Mouse (Mus musculus) heart, embryonic 15.5 days (tissue): ENCODE measurements around the gene Gm45785. TPM values are rescaled to one million over a fixed set of nuclear protein-coding genes. Genes with fewer than 3 reads are reported as not detected.

ENCODE experiments used
- ATAC-seq: fragments of 200-750 bp; cut with Nextera tagmentation; replicated peaks from 2 replicates; pipeline ENCODE4 v1.8.0; 2017; ENCODE audit warnings: low read depth, moderate TSS enrichment; ENCODE audit not compliant: insufficient number of reproducible peaks, insufficient read depth, low FRiP score
- H3K27ac ChIP-seq: fragments of 300-500 bp; sonication (generic); 2 replicates; pipeline ENCODE4 v1.5.1; 2015; ENCODE audit warnings: mild to moderate bottlenecking, inconsistent platforms
- H3K27me3 ChIP-seq: fragments of 300-500 bp; sonication (generic); 2 replicates; pipeline ENCODE4 v1.6.1; 2015; ENCODE audit warnings: inconsistent platforms
- H3K36me3 ChIP-seq: fragments of 300-500 bp; sonication (generic); 2 replicates; pipeline ENCODE4 v1.6.1; 2015; ENCODE audit warnings: mild to moderate bottlenecking, inconsistent platforms
- H3K4me1 ChIP-seq: fragments of 300-500 bp; sonication (generic); replicated peaks from 2 replicates; pipeline ENCODE4 v1.6.1; 2015; ENCODE audit warnings: inconsistent platforms
- H3K4me2 ChIP-seq: fragments of 300-500 bp; sonication (generic); 2 replicates; pipeline ENCODE4 v1.6.1; 2015; ENCODE audit warnings: inconsistent platforms, mild to moderate bottlenecking, moderate library complexity
- H3K4me3 ChIP-seq: fragments of 300-500 bp; sonication (generic); 2 replicates; pipeline ENCODE4 v1.5.1; 2015; ENCODE audit warnings: mild to moderate bottlenecking, inconsistent platforms
- H3K9ac ChIP-seq: fragments of 300-500 bp; sonication (generic); 2 replicates; pipeline ENCODE4 v1.6.1; 2015; ENCODE audit warnings: mild to moderate bottlenecking, inconsistent platforms
- H3K9me3 ChIP-seq: fragments of 300-500 bp; sonication (generic); replicated peaks from 2 replicates; pipeline ENCODE4 v1.6.1; 2016; ENCODE audit warnings: inconsistent platforms
- WGBS: fragments of 180-500 bp; shearing (Covaris S2); methylation state at CpG from one replicate; pipeline ENCODE4 v1.1.7; 2015; ENCODE audit warnings: mixed read lengths; 5-methylcytosine and 5-hydroxymethylcytosine counted together
- polyA plus RNA-seq: library from polyadenylated mRNA; unstranded; fragments of >200 nt; fragmentation: Nextera tagmentation; extraction: Ambion mirVana; gene quantifications from 2 replicates; pipeline ENCODE4 v1.2.1, GENCODE M21; 2015

The Gm45785 gene
- polyA plus RNA-seq, 1 experiment from 2014 or later = not detected

DNA sequence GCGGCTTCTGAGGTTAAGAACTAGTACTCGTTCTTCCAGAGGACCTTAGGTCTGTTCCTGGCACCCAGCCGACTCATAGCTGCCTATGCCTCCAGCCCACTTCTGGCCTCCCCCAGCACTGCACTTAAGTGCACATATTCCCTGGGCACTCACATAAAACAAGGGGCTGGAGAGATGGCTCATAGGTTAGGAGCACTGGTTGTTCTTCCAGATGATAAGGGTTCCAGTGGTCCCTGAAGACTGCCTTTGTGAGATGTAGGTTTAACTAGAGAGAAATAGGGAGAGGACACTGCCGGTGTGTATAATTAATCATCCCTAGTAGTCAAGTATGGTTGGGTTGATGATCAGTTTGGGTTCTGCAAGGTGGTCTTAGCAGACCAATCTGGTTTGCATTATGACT lies 33.4 kb downstream of the Gm45785 start:
- Histone ChIP-seq H3K27me3 (no peaks in the 10 kb centered on the region), H3K27ac (no peak overlapping the region), H3K4me2 (no peak overlapping the region), H3K4me3 (no peak overlapping the region), H3K9me3 (no peaks in the 10 kb centered on the region), H3K36me3 (no peaks in the 10 kb centered on the region), H3K4me1 (peaks cover 9% of the 10 kb centered on the region; the same call in 1 of the 2 replicates), H3K9ac (no peak overlapping the region)
- ATAC-seq = no peak
- 89% methylated on average over 4 of the region's 4 CpGs for WGBS

DNA sequence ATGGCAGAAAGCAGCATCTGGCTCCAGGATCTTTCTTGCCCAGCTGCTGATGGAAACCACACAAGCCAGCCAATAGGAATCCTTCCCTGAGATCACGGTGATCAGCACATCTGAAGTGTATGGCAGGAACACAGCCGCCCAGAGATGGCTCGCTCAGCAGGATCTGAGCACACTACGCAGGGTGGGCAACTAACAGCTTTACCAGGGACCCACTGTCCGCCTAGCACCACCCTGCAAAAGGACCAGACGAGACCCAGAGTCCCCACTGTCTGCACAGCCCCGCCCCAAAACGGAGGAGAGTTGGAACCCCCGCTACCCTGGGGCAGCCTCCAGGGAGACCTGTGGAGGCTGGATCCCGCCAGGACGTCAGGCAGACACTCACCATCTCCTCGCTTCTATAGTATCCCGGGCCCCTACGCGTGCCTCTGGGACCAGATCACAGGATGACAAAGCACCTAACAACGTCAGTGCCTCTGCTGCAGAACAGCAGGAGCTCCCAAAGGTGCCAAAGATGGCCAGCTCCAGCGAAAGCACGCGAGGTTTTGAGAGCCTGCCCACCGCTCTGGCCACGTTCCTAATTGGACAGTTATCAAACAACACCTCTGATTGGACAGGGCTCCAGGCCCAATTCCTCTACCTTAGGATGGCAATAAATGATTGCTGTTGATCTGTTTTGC lies 34.3 kb downstream of the Gm45785 start, which contains the start of gene Zfp941:
Gene Zfp941, minus strand, starts transcription at position 526 of the 677 bp plus-strand sequence.
- H3K36me3 ChIP-seq = no peaks in the 10 kb centered on the region
- peak within 1 kb of the TSS; percentile 85 for H3K4me2 ChIP-seq
- no peaks in the 10 kb centered on the region for H3K9me3 ChIP-seq
- H3K27ac ChIP-seq = no peak within 1 kb of the TSS
- no peaks in the 10 kb centered on the region for H3K27me3 ChIP-seq
- 2% methylated on average over 21 of the region's 21 CpGs for WGBS
- H3K4me1 ChIP-seq = peaks cover 9% of the 10 kb centered on the region; the same call in 1 of the 2 replicates
- ATAC-seq = no peak; the same call in 1 of the 2 replicates
- peak within 1 kb of the TSS; percentile 54 for H3K4me3 ChIP-seq
- H3K9ac ChIP-seq = peak within 1 kb of the TSS; percentile 60

DNA sequence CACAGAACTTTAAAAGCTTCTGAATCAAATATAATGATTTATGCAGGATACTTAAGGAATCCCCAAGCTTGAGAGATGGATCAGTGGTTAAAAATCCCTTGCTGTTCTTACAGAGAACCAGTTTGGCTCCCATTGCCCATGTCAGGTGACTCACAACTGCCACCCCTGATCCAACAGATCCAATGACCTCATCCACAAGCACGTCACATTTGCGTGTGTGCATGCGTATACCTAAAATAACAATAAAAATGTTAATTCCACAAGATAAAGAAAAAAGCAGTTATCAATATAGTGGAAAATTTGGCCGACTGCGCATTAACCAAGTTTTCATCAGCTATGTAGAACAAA lies 34.9 kb downstream of the Gm45785 start:
- no peak overlapping the region for H3K9ac ChIP-seq
- 45% methylated on average over 5 of the region's 5 CpGs for WGBS
- H3K27me3 ChIP-seq = no peaks in the 10 kb centered on the region
- peak overlapping the region; percentile 85 for H3K4me2 ChIP-seq
- no peaks in the 10 kb centered on the region for H3K36me3 ChIP-seq
- ATAC-seq = no peak
- no peaks in the 10 kb centered on the region for H3K9me3 ChIP-seq
- peak overlapping the region; percentile 54 for H3K4me3 ChIP-seq
- peaks cover 9% of the 10 kb centered on the region; the same call in 1 of the 2 replicates for H3K4me1 ChIP-seq
- no peak overlapping the region for H3K27ac ChIP-seq

- Histone ChIP-seq H3K4me2 (no peak overlapping the region), H3K36me3 (no peaks in the 10 kb centered on the region), H3K4me3 (no peak overlapping the region), H3K9me3 (no peaks in the 10 kb centered on the region), H3K4me1 (peaks cover 9% of the 10 kb centered on the region; the same call in 1 of the 2 replicates), H3K27ac (no peak overlapping the region), H3K27me3 (no peaks in the 10 kb centered on the region), H3K9ac (no peak overlapping the region)
- 66% methylated on average over 4 of the region's 4 CpGs for WGBS
- ATAC-seq = no peak
Observed at GRCm38 (mm10) chr7:140820173-140820572, 36.0 kb downstream of the Gm45785 start.

- Histone ChIP-seq H3K4me1 (no peaks in the 10 kb centered on the region), H3K27me3 (no peaks in the 10 kb centered on the region), H3K36me3 (no peaks in the 10 kb centered on the region), H3K27ac (no peak overlapping the region), H3K9ac (no peak overlapping the region), H3K4me2 (no peak overlapping the region), H3K9me3 (no peaks in the 10 kb centered on the region), H3K4me3 (no peak overlapping the region)
- WGBS = 79% methylated on average over 12 of the region's 12 CpGs
- ATAC-seq = no peak
Observed at GRCm38 (mm10) chr7:140812850-140813249, 43.3 kb downstream of the Gm45785 start.

DNA sequence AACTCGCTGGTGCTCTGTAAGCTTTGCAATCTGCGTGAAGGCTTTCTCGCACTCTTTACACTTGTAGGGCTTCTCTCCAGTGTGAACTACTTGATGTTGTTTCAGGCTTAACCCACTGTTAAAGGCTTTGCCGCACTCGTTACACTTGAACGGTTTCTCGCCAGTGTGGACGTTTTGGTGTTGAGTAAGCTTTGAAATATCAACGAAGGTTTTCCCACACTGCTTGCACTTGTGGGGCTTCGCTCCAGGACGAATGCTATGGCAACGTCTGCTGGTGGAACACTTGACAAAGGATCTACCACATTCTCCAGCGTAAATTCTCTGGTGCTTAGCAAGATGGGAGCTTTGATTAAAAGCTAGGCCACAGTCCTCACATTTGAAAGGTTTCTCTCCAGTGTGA lies 44.4 kb downstream of the Gm45785 start:
- 82% methylated on average over 13 of the region's 13 CpGs for WGBS
- Histone ChIP-seq H3K4me3 (no peak overlapping the region), H3K4me2 (no peak overlapping the region), H3K9me3 (no peaks in the 10 kb centered on the region), H3K9ac (no peak overlapping the region), H3K36me3 (no peaks in the 10 kb centered on the region), H3K27ac (no peak overlapping the region), H3K27me3 (no peaks in the 10 kb centered on the region), H3K4me1 (no peaks in the 10 kb centered on the region)
- ATAC-seq = no peak

GRCm38 (mm10) chr7:140810496-140810895 lies 45.6 kb downstream of the Gm45785 start:
- Histone ChIP-seq H3K4me1 (no peaks in the 10 kb centered on the region), H3K27ac (no peak overlapping the region), H3K4me3 (no peak overlapping the region), H3K4me2 (no peak overlapping the region), H3K27me3 (no peaks in the 10 kb centered on the region), H3K9me3 (no peaks in the 10 kb centered on the region), H3K36me3 (no peaks in the 10 kb centered on the region), H3K9ac (no peak overlapping the region)
- no peak for ATAC-seq
- WGBS = 86% methylated on average over 6 of the region's 6 CpGs

DNA sequence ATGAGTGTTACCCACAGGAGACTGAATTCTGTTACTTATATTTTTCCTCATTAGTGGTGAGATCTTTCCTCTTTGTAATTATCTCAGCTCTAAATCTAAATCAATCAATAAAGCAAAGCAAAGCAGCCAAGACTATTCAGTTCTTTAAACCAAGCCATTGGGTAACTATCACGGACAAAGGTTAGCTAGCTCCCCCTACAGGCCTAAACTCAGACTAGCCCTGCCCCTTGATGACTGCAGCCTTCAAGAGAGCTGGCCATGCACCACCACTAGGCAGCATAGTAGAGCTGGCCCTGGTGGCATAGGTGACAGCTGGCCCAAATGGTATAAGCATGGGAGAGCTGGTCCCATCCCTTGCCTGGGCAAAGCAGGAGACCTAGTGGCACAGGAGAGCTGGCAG lies 50.4 kb downstream of the Gm45785 start:
- Histone ChIP-seq H3K27ac (no peak overlapping the region), H3K4me3 (no peak overlapping the region), H3K27me3 (no peaks in the 10 kb centered on the region), H3K4me2 (no peak overlapping the region), H3K9ac (no peak overlapping the region), H3K4me1 (no peaks in the 10 kb centered on the region), H3K9me3 (no peaks in the 10 kb centered on the region), H3K36me3 (no peaks in the 10 kb centered on the region)
- ATAC-seq = no peak
- 31% methylated on average over 1 of the region's 1 CpGs for WGBS

GRCm38 (mm10) chr7:140802629-140803028 lies 53.5 kb downstream of the Gm45785 start:
- no peak overlapping the region for H3K4me3 ChIP-seq
- H3K36me3 ChIP-seq = no peaks in the 10 kb centered on the region
- 61% methylated on average over 6 of the region's 6 CpGs for WGBS
- no peak overlapping the region for H3K27ac ChIP-seq
- no peak overlapping the region for H3K4me2 ChIP-seq
- no peaks in the 10 kb centered on the region for H3K27me3 ChIP-seq
- ATAC-seq = no peak
- no peaks in the 10 kb centered on the region for H3K4me1 ChIP-seq
- H3K9me3 ChIP-seq = no peaks in the 10 kb centered on the region
- no peak overlapping the region for H3K9ac ChIP-seq

DNA sequence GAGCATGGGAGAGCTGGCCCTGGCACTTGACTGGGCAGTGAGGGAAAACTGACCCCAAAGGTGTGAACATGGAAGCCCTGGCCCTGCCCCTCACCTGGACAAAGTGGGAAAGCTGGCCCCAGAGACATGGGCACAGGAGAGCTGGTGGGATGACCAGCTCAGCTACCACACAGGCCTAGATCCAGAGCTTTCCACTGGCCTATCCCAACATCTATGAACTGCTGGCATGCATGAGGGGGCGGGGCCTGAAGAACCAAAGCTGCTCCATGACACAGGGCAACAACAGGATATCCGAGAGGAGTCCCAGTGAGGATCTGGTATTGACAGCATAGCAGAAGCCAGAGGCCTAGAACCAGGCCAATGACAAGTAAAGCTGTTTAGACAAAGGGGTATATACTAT lies 57.9 kb downstream of the Gm45785 start:
- no peaks in the 10 kb centered on the region for H3K27me3 ChIP-seq
- H3K36me3 ChIP-seq = no peaks in the 10 kb centered on the region
- H3K4me2 ChIP-seq = no peak overlapping the region
- H3K4me1 ChIP-seq = no peaks in the 10 kb centered on the region
- H3K9ac ChIP-seq = no peak overlapping the region
- no peak for ATAC-seq
- no peak overlapping the region for H3K4me3 ChIP-seq
- no peak overlapping the region for H3K27ac ChIP-seq
- H3K9me3 ChIP-seq = no peaks in the 10 kb centered on the region
- WGBS = 58% methylated on average over 2 of the region's 2 CpGs

DNA sequence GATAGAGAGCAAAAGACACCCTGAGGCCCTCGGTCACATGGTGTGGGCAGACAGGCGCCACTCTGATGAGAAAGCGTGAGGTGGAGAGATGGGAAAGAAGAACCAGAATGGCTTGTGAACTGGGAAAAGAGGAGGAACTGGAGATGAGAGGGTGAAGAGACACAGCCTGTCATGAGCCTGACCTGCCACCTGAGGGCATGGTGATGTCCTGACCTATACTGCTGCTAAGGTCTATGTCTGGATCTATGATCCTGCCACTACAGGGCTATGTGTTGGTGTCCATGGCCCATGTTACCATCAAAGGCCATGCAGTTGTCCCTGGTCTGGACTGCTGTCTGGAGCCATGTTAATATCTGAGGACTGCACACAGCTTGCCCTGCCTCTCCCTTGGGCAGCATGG lies 58.5 kb downstream of the Gm45785 start:
- 80% methylated on average over 3 of the region's 3 CpGs for WGBS
- ATAC-seq = no peak

DNA sequence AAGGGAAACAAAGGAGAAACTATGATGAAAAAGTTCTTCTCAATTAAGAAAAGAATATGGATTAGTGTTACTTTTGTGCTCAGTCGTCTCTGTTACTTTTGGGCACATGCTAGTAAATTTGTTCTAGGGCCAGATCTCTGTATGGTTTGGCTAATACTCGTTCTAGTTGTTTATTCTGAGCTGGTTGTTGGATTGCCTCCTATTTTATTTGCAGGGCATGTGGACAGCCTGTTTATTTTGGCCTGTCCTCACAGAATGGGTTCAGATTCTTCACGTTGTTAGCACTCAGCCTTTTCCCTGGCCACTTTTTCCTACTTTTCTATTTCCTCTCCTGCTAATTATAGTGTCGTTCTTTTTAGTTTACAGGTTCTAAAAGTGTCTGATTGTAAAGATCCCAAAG lies 62.6 kb downstream of the Gm45785 start:
- ATAC-seq = no peak
- Histone ChIP-seq H3K4me2 (no peak overlapping the region), H3K4me1 (no peaks in the 10 kb centered on the region), H3K36me3 (no peaks in the 10 kb centered on the region), H3K9ac (no peak overlapping the region), H3K4me3 (no peak overlapping the region), H3K9me3 (no peaks in the 10 kb centered on the region), H3K27me3 (no peaks in the 10 kb centered on the region), H3K27ac (no peak overlapping the region)
- 52% methylated on average over 4 of the region's 4 CpGs for WGBS

More for the DNA sequence above, 58.5 kb downstream of the Gm45785 start:
- H3K4me1 ChIP-seq = no peaks in the 10 kb centered on the region
- no peak overlapping the region for H3K9ac ChIP-seq
- H3K4me3 ChIP-seq = no peak overlapping the region
- H3K4me2 ChIP-seq = no peak overlapping the region
- no peaks in the 10 kb centered on the region for H3K36me3 ChIP-seq
- no peaks in the 10 kb centered on the region for H3K9me3 ChIP-seq
- no peak overlapping the region for H3K27ac ChIP-seq
- H3K27me3 ChIP-seq = no peaks in the 10 kb centered on the region
